Mouse (Mus musculus) c-Kit-positive CD71-negative TER-119-negative erythroid progenitor cells, embryonic 14.5 days (primary cell): Measurements from ENCODE around the gene Il6st.
"Not testable (repeated sequence)": the region's sequence is repeated elsewhere in the genome, so short reads cannot be mapped to it uniquely, and the experiment has no call there.

ENCODE experiments used
- DNase-seq: peaks from one replicate; pipeline ENCODE4 v3.0.0-alpha.2; 2013; ENCODE audit warnings: low read depth

Gene Il6st

GRCm38 (mm10) chr13:112463868-112464625 lies at the start of gene Il6st:
Gene Il6st, plus strand, starts transcription at chr13:112464070.
- peak; percentile 88 for DNase-seq

GRCm38 (mm10) chr13:112415896-112416295 lies 48.0 kb upstream of the Il6st start:
- DNase-seq = no peak

- no peak for DNase-seq
Measured at GRCm38 (mm10) chr13:112416410-112417162, 47.3 kb upstream of the Il6st start.

- no peak for DNase-seq
Measured at GRCm38 (mm10) chr13:112417163-112417523, 46.7 kb upstream of the Il6st start.

GRCm38 (mm10) chr13:112417861-112418423 lies 45.9 kb upstream of the Il6st start:
- no peak for DNase-seq

- DNase-seq = no peak
Measured at GRCm38 (mm10) chr13:112418595-112418994, 45.3 kb upstream of the Il6st start.

- no peak for DNase-seq
Measured at GRCm38 (mm10) chr13:112424212-112424611, 39.7 kb upstream of the Il6st start.

GRCm38 (mm10) chr13:112424635-112425034 lies 39.2 kb upstream of the Il6st start:
- no peak for DNase-seq

- no peak for DNase-seq
Measured at GRCm38 (mm10) chr13:112425181-112425654, 38.7 kb upstream of the Il6st start.

GRCm38 (mm10) chr13:112426265-112427135 lies 37.4 kb upstream of the Il6st start:
- DNase-seq = no peak

GRCm38 (mm10) chr13:112427136-112427470 lies 36.8 kb upstream of the Il6st start:
- DNase-seq = not testable (repeated sequence)

- no peak for DNase-seq
Measured at GRCm38 (mm10) chr13:112427521-112427920, 36.3 kb upstream of the Il6st start.

GRCm38 (mm10) chr13:112433271-112433670 lies 30.6 kb upstream of the Il6st start:
- no peak for DNase-seq

GRCm38 (mm10) chr13:112435241-112436075 lies 28.4 kb upstream of the Il6st start:
- DNase-seq = no peak

GRCm38 (mm10) chr13:112436288-112436687 lies 27.6 kb upstream of the Il6st start:
- no peak for DNase-seq

GRCm38 (mm10) chr13:112438001-112438868 lies 25.6 kb upstream of the Il6st start:
- no peak for DNase-seq

GRCm38 (mm10) chr13:112439105-112439818 lies 24.6 kb upstream of the Il6st start:
- no peak for DNase-seq

GRCm38 (mm10) chr13:112439917-112440361 lies 23.9 kb upstream of the Il6st start:
- DNase-seq = peak; percentile 81

- DNase-seq = no peak
Measured at GRCm38 (mm10) chr13:112440668-112441067, 23.2 kb upstream of the Il6st start.
